Mouse (Mus musculus) R1 (cell line): ENCODE measurements at regions not wholly inside any gene's neighbourhood (a gene's known extent, or its start where the extent isn't known, plus 50 kb on each side); places are given as distances from the start of the nearest gene placed in this dataset.

Experiments
- DNase-seq: peaks from one replicate; pipeline ENCODE4 v3.0.0-alpha.2; 2018; ENCODE audit warnings: low read depth, low spot score

DNA sequence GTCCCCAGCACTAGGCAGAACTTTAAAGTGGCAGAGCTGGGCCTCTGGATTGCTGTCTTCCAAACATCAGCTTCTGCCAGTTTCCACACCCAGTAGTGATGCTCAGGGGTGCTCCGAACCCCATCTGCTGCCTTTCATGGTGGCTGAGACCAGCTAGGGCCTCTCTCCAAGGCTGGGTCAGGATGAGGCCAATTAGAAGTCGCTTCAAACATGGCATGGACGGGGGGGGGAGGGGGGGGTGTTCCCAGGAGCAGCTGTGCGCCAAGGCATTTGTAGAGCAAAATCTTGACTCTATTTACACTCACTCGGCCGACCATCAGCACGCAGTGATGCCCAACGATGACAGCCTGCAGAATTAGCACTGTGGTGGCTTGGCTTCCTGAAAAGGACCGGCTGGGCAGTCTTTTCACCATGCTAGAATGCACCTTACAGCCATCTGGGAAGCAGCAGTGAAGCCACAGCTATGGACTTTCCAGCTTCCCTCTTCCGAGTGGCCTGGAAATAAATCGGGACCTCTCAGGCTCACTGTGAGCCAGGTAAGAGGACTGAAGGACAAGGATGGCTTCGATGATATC lies 73.7 kb upstream of the Msx1 start:
- no peak for DNase-seq

DNA sequence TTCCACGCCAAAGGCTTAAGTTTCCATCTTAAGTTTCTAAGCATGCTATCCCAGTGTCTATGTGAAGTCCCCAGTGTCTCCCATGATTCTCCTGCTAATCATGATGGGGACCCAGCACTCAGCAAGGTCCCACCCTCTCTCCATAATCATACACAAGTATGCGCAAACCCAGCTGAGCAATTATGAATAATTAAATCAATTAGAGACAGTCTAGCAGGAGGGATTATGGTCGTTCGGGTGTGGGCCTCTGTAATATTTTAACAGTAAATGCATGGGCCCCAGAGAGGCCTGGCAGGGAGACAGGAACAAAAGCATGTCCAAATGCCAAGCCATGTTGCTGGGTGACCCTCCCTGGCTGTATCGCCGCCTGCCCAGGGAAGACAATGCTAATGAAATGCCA lies 73.1 kb upstream of the Msx1 start:
- DNase-seq = no peak

DNA sequence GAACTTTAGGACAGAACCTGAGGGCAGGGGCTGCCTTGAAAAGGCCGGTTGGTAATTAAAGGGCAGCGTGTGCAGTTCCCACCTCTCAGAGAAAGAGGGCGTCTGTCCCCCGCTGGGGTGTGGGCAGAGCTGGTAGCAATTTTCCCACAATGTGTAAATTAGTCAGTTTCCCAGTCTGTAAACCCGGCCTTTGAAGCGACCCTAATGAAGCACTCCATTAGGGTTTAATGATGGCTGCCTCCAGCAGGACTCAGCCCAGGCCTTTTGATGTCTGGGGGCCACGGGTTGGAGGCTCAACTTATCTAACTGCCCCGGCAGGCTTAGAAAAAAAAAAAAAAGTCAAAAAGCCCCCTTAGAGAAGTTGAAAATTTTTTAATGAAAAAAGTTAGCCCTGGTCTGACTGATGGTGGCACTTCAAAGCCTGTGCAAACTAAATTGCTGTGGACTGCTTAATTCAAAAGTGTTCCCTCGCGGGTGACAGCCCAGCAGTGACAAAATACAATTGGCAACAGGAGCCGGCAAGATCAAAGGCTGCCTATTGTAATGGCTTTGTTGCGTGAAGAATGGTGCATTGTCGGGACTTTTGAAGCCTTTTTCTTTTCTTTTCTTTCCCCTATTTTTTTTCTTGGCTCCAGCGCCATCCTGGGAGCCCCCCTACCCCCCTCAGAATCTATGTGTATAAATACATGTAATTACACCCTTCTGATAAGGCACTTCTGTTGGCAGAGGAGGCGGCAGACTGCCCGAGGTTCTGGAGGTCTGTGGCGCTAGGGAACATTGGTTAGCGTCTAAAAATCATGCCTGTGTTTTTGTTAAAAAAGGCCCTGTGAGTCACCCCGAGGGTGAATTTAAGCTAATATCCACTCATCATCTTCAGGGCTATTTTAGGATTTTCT lies 71.3 kb upstream of the Msx1 start:
- peak; percentile 26 for DNase-seq

DNA sequence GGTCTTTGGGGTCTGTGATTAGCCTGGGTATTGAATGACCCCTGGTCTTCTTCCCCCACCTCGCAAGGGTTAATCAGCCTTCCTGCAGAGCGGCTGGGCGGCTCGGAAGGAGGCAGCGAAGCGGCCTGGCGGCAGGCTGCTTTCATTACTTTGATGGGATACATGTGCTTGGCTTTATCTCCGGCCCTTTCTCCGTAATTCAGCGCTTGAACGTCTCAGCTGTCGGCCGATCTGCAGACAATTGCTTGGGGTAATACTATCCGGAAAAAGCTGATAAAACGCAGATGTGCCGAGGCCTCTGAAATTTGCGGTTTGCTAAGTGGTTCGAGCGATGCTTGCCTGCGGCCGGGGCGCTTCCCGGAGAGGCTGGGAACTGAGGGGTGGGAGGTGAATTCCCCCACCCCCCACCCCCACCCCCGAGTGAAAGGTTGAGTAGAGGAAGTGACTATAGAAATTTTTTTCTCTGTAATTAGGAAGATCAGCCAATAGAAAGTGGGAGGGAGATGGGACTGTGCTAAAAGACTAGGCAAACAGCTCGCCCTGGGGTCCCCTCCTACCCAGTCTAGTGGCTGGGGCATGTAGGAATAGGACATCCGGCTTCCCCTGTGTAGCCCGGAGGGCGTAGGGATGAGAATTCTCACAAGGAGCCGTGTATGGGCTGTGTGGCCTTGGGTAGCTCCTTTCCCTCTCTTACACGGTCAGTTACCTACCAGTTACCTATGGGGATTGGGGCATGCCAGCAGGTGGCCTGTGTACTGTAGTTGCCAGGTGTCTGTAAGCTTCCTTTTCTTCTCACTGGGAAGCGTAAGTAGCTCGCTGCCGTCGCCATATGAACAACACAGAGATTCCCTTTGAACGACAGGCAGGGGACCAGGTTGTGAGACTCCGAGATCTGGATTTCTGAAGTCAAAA lies 69.5 kb upstream of the Msx1 start:
- no peak for DNase-seq

DNA sequence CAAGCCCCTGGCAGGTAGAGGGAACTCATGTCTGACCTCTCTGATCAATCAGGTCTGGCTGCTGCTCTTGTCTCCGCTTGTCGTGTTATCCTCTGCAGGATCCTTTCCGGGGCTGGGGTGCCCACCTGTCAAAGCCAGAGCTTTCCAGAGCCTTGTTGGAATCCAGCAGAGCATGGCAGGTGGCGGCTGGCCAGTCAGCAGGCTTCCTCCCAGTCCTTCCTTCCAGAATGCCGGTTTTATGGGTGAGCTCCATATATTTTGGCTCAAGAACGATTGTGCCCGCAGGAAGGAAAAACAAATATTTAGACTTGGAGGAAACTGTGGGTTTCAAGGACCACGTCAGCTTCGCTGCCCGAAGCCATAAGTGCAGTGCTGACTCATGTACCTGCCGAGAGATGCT lies 66.3 kb upstream of the Msx1 start:
- DNase-seq = no peak

DNA sequence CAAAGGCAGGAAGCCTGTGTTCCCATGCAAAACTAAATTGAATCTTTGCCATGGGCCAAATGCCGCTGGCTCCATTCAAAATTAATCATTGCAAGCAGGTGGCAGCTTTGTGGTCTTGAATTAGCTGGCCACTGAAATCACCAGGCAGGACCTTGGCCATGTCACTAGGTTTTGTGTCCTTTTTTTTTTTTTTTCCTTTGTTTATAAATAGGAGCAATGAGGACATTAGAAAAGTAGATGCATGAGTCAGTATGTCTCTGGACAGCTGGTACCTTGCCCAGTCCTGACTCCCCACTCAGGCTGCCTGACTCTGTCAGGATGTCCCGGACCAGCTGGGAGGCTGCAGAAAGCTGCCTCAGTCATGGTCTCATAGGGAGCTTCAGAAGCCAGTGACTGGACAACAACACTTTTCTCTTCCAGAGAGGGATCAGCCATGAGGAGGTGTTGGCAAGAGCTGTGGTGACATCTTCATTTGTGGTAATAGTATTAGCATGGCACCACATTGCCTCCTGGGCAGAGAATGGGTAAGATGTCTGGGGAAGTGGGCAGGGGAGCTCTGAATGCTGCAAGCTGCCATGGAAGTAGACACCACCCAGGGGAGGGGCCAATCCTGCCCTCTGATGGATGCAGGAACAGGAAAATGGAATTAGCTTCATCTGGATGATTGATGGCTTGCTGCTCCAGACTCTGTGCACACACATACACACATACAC lies 55.4 kb upstream of the Msx1 start:
- DNase-seq = no peak

DNA sequence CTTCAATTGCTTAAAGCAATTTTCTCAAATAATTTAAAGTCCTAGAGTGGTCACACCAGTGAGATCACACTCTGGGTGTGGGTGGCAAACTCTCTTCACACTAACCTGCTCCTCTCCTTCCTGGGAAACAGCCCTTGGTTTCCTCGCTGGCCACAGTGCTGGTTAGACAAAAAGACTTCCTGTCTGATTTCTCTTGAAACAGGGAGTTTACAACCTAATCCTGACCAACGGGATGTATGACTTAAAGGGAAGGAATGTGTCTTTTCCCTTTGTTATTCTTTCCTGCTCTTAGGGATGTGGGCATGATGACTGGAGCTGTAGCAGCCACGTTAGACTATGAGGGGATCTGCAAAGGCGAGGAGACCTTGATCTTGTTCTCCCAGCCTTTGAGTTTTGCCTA lies 51.9 kb upstream of the Msx1 start:
- no peak for DNase-seq

DNA sequence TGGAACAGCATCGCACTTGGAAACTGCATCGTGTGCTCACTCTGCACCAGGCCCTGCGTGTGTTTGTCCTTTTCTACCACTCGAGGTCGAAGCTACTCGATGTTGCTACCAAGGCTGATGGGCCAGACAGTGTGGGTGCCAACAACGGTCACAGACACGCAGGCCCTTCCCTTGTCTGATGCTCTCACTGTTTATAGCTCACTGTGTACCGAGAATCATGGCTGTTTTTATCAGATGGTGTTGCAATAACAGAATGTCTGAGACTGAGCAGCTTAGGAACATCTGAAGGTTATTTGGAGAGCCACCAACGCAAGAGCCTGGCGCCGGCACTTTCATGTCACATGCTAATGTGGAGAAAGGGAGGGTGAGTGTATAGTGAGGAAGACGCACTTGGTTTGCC lies 51.1 kb upstream of the Msx1 start:
- no peak for DNase-seq

DNA sequence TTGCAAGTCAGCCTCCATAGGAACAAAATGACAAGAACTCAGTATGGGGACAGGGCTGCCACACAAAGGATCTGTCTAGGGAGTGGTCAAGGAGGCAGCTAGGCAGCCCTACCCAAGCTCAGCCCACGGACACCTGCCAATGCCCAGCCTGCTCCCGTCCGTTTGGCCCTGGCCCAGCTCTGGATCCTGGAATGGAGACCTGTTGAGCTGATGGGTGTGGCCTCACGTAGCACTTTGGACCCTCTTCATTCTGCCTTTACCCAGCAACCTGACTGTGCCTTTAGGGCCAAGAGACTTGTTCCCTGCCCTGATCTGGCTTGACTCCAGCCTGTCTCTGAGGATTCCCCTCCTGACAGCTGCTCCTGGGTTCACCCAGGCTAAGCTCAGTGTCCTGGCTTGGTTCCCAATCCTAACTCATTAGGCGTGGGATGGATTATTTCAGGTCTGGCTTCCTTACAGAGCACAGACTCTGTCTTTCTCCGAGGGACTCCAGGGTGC lies 50.5 kb upstream of the Msx1 start:
- no peak for DNase-seq
